Mouse (Mus musculus) hindbrain, embryonic 14.5 days (tissue): Measurements from ENCODE around the gene Ift80. TPM values are rescaled to one million over a fixed set of nuclear protein-coding genes. Genes with fewer than 3 reads are reported as not detected.

ENCODE experiments used
- ATAC-seq: fragments of 200-750 bp; cut with Nextera tagmentation; 2 replicates; pipeline ENCODE4 v1.8.0; 2017; ENCODE audit warnings: moderate number of reproducible peaks, mild to moderate bottlenecking, moderate TSS enrichment, moderate library complexity; ENCODE audit not compliant: low FRiP score
- DNase-seq: peaks from one replicate; pipeline ENCODE4 v3.0.0-alpha.2; 2015; ENCODE audit warnings: low spot score
- H3K27ac ChIP-seq: fragments of 300-500 bp; sonication (generic); 2 replicates; pipeline ENCODE4 v1.5.1; 2014; ENCODE audit warnings: mild to moderate bottlenecking, moderate library complexity
- H3K27me3 ChIP-seq: fragments of 300-500 bp; sonication (generic); 2 replicates; pipeline ENCODE4 v1.6.1; 2014; ENCODE audit warnings: mild to moderate bottlenecking, low read length, mixed read lengths; ENCODE audit not compliant: control insufficient read depth, insufficient read depth
- H3K36me3 ChIP-seq: fragments of 300-500 bp; sonication (generic); replicated peaks from 2 replicates; pipeline ENCODE4 v1.6.1; 2014; ENCODE audit not compliant: control insufficient read depth, insufficient read depth
- H3K4me1 ChIP-seq: fragments of 300-500 bp; sonication (generic); replicated peaks from 2 replicates; pipeline ENCODE4 v1.6.1; 2014; ENCODE audit warnings: antibody characterized with exemption, low read length, mixed read lengths; ENCODE audit not compliant: control insufficient read depth, insufficient read depth
- H3K4me2 ChIP-seq: fragments of 300-500 bp; sonication (generic); replicated peaks from 2 replicates; pipeline ENCODE4 v1.6.1; 2014; ENCODE audit warnings: mild to moderate bottlenecking, moderate library complexity
- H3K4me3 ChIP-seq: fragments of 300-500 bp; sonication (generic); replicated peaks from 2 replicates; pipeline ENCODE4 v1.5.1; 2014; ENCODE audit warnings: mild to moderate bottlenecking, low read length
- H3K9ac ChIP-seq: fragments of 300-500 bp; sonication (generic); 2 replicates; pipeline ENCODE4 v1.6.1; 2014
- H3K9me3 ChIP-seq: fragments of 300-500 bp; sonication (generic); 2 replicates; pipeline ENCODE4 v1.6.1; 2016; ENCODE audit warnings: low read length; ENCODE audit not compliant: control insufficient read depth
- WGBS: fragments of 180-500 bp; shearing (Covaris S2); extraction: QIAGEN DNeasy Blood & Tissue Kit; methylation state at CpG from one replicate; pipeline ENCODE4 v1.1.7; 2014; 5-methylcytosine and 5-hydroxymethylcytosine counted together
- polyA plus RNA-seq: library from polyadenylated mRNA; unstranded; fragments of >200 nt; fragmentation: Nextera tagmentation; extraction: Ambion mirVana; gene quantifications from 2 replicates; pipeline ENCODE4 v1.2.1, GENCODE M21; 2014

The Ift80 gene
- polyA plus RNA-seq, 1 experiment from 2014 or later = 8.7 TPM

GRCm38 (mm10) chr3:68974639-68975532 lies 29.5 kb downstream of the Ift80 start:
- H3K27ac ChIP-seq = no peak overlapping the region
- no peak overlapping the region for H3K4me3 ChIP-seq
- H3K27me3 ChIP-seq = no peaks in the 10 kb centered on the region
- H3K4me1 ChIP-seq = no peaks in the 10 kb centered on the region
- no peak for DNase-seq
- no peak for ATAC-seq
- no peaks in the 10 kb centered on the region for H3K36me3 ChIP-seq
- H3K4me2 ChIP-seq = no peak overlapping the region
- 95% methylated on average over 8 of the region's 8 CpGs for WGBS
- no peak overlapping the region for H3K9ac ChIP-seq
- no peaks in the 10 kb centered on the region for H3K9me3 ChIP-seq

GRCm38 (mm10) chr3:68973574-68973973 lies 30.8 kb downstream of the Ift80 start:
- H3K27ac ChIP-seq = no peak overlapping the region
- WGBS = 87% methylated on average over 1 of the region's 1 CpGs
- ATAC-seq = no peak
- H3K4me2 ChIP-seq = no peak overlapping the region
- DNase-seq = no peak
- no peaks in the 10 kb centered on the region for H3K9me3 ChIP-seq
- H3K9ac ChIP-seq = no peak overlapping the region
- H3K4me1 ChIP-seq = no peaks in the 10 kb centered on the region
- H3K27me3 ChIP-seq = no peaks in the 10 kb centered on the region
- no peak overlapping the region for H3K4me3 ChIP-seq
- no peaks in the 10 kb centered on the region for H3K36me3 ChIP-seq

GRCm38 (mm10) chr3:68969091-68969590 lies 35.2 kb downstream of the Ift80 start:
- Histone ChIP-seq H3K27me3 (no peaks in the 10 kb centered on the region), H3K27ac (no peak overlapping the region), H3K4me2 (no peak overlapping the region), H3K4me3 (no peak overlapping the region), H3K9ac (no peak overlapping the region), H3K9me3 (no peaks in the 10 kb centered on the region), H3K36me3 (peaks cover 16% of the 10 kb centered on the region), H3K4me1 (no peaks in the 10 kb centered on the region)
- no peak for DNase-seq
- WGBS = 91% methylated on average over 3 of the region's 3 CpGs
- no peak for ATAC-seq

DNA sequence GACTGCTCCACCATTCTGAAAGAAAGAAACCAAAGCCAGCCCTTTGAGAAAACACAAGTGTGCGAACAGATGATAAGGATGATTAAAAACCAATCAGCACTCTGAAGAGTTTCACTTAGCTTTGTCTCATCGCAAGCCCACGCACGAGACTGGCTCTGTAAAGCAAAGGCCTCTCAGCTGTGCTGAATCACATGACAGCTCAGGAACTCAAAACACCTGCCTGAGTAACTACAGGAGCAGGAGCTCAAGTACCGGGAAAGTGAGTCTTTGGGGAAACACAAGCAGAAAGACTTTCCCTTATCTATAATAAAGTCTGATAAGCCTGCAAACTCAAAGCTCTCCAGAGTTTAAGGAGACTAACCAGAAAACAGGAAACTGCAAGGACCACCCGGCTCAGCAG lies 37.0 kb downstream of the Ift80 start:
- H3K4me1 ChIP-seq = no peaks in the 10 kb centered on the region
- H3K36me3 ChIP-seq = peaks cover 19% of the 10 kb centered on the region
- H3K27ac ChIP-seq = no peak overlapping the region
- no peak overlapping the region for H3K4me2 ChIP-seq
- 96% methylated on average over 6 of the region's 6 CpGs for WGBS
- no peak overlapping the region for H3K4me3 ChIP-seq
- H3K9me3 ChIP-seq = no peaks in the 10 kb centered on the region
- H3K27me3 ChIP-seq = no peaks in the 10 kb centered on the region
- no peak overlapping the region for H3K9ac ChIP-seq
- ATAC-seq (no peak), DNase-seq (no peak)

DNA sequence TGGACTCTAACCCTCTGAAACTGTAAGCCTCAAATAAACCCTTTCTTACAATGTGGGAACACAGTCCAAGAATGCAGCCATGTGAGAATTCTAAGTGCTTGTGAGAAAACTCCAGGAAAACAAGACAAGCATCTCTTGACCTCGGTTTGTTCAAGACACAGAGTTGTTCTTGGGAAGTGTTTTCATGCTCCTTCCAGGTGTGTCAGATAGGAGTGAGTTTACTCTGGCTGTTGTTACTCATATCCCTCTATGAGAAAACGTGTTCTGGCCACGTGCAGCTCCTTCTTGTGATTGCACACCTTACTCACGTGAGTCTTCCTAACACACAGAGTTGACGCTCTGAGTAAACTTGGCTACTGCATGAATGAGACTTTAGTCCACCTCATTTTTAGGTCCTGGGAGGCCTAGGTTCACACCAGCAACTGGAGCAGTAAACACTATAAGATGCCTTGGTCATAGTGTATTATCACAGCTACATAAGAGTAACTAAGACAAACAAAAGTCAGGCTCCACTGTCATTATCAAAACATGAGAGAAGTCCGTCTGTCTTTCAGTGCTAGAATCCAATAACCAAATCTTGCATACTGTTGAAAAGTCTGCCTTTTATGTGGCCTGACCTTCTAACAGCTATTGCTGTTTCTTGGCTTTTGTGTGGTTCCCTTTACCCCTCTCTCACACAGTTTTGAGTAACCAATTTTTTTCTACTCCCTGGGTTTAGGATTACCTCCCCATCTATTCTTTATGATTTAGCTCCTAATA lies 37.7 kb downstream of the Ift80 start:
- Histone ChIP-seq H3K27ac (no peak overlapping the region), H3K4me2 (no peak overlapping the region), H3K4me3 (no peak overlapping the region), H3K36me3 (peaks cover 19% of the 10 kb centered on the region), H3K4me1 (no peaks in the 10 kb centered on the region), H3K9ac (no peak overlapping the region), H3K27me3 (no peaks in the 10 kb centered on the region), H3K9me3 (no peaks in the 10 kb centered on the region)
- DNase-seq (no peak), ATAC-seq (no peak)
- WGBS = 99% methylated on average over 6 of the region's 6 CpGs

- H3K27me3 ChIP-seq = no peaks in the 10 kb centered on the region
- ATAC-seq (no peak), DNase-seq (no peak)
- no peaks in the 10 kb centered on the region for H3K9me3 ChIP-seq
- no peaks in the 10 kb centered on the region for H3K4me1 ChIP-seq
- no peak overlapping the region for H3K9ac ChIP-seq
- no peak overlapping the region for H3K4me2 ChIP-seq
- H3K27ac ChIP-seq = no peak overlapping the region
- H3K36me3 ChIP-seq = peaks cover 19% of the 10 kb centered on the region
- no peak overlapping the region for H3K4me3 ChIP-seq
These were observed 39.7 kb downstream of the Ift80 start for GRCm38 (mm10) chr3:68964682-68965081.

- DNase-seq = no peak
- Histone ChIP-seq H3K4me2 (no peak overlapping the region), H3K9me3 (no peaks in the 10 kb centered on the region), H3K27ac (no peak overlapping the region), H3K4me1 (no peaks in the 10 kb centered on the region), H3K9ac (no peak overlapping the region), H3K27me3 (no peaks in the 10 kb centered on the region), H3K4me3 (no peak overlapping the region), H3K36me3 (no peaks in the 10 kb centered on the region; the same call in none of the 2 replicates)
- 96% methylated on average over 3 of the region's 3 CpGs for WGBS
- ATAC-seq = no peak
These were observed 47.0 kb downstream of the Ift80 start for GRCm38 (mm10) chr3:68957413-68957812.

DNA sequence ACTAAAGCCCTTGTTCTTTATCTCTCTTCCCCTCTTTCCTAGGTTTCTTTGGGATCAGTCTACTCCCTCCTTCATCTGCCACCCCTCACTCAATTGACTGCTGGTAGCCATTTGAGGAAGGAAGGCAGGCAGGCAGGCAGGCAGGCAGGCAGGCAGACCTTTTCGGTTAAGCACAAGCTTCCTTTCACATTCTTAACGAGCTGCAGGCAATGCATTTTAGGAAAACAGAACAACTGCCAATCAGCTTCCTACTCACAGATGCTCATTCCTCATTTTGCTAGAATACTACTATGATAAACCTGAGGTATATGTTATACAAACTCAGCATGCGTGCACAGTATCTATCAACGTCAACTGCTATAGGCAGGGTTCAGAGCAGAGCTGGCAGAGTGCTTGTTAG lies 47.9 kb downstream of the Ift80 start:
- no peak overlapping the region for H3K27ac ChIP-seq
- H3K4me2 ChIP-seq = no peak overlapping the region
- no peak for DNase-seq
- no peaks in the 10 kb centered on the region for H3K4me1 ChIP-seq
- no peaks in the 10 kb centered on the region for H3K9me3 ChIP-seq
- H3K4me3 ChIP-seq = no peak overlapping the region
- no peaks in the 10 kb centered on the region; the same call in none of the 2 replicates for H3K36me3 ChIP-seq
- ATAC-seq = no peak
- 72% methylated on average over 4 of the region's 4 CpGs for WGBS
- no peaks in the 10 kb centered on the region for H3K27me3 ChIP-seq
- H3K9ac ChIP-seq = no peak overlapping the region

DNA sequence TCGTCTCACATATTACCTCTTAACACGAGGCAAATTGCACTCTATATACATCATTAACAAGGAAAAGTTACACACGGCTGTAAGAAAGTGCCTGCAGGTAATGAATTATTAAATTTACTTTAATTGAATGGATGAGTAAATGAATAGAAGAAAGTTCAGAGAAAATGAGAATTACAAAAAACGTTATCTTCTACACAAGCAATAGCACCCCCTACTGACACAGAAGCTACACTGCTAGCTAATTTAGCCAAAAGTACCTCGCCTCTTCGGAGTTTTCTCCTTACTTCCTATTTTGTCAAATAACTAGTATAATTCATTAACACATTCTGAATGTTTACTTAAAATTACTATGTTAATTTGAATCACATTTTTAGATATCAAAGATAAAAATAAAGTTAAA lies 49.9 kb downstream of the Ift80 start:
- Histone ChIP-seq H3K36me3 (no peaks in the 10 kb centered on the region; the same call in 1 of the 2 replicates), H3K27me3 (no peaks in the 10 kb centered on the region), H3K9me3 (no peaks in the 10 kb centered on the region), H3K4me3 (no peak overlapping the region), H3K9ac (no peak overlapping the region), H3K27ac (no peak overlapping the region), H3K4me1 (no peaks in the 10 kb centered on the region), H3K4me2 (no peak overlapping the region)
- ATAC-seq = no peak
- 61% methylated on average over 6 of the region's 6 CpGs for WGBS
- DNase-seq = peak; percentile 80
